Mouse (Mus musculus) liver, embryonic 14.5 days (tissue): ENCODE results near the gene 4931428F04Rik. TPM values are rescaled to one million over a fixed set of nuclear protein-coding genes. Genes with fewer than 3 reads are reported as not detected.
"Not testable (repeated sequence)": the region's sequence is repeated elsewhere in the genome, so short reads cannot be mapped to it uniquely, and the experiment has no call there.

Source experiments
- ATAC-seq: fragments of 200-750 bp; cut with Nextera tagmentation; 2 replicates; pipeline ENCODE4 v1.8.0; 2017; ENCODE audit warnings: moderate number of reproducible peaks, mild to moderate bottlenecking, moderate library complexity; ENCODE audit not compliant: insufficient read depth
- DNase-seq, 3 experiments: peaks; one replicate each; pipeline ENCODE4 v3.0.0-alpha.2; 2012 to 2013; ENCODE audit warnings: low read depth in 3 of 3, low spot score in 3 of 3
- H3K27ac ChIP-seq: fragments of 300-500 bp; sonication (generic); 2 replicates; pipeline ENCODE4 v1.5.1; 2014; ENCODE audit warnings: moderate library complexity, mild to moderate bottlenecking, control low read depth, inconsistent platforms
- H3K27me3 ChIP-seq: fragments of 300-500 bp; sonication (generic); 2 replicates; pipeline ENCODE4 v1.6.1; 2014; ENCODE audit warnings: mild to moderate bottlenecking, low read length, moderate library complexity; ENCODE audit not compliant: control insufficient read depth, insufficient read depth
- H3K36me3 ChIP-seq: fragments of 300-500 bp; sonication (generic); replicated peaks from 2 replicates; pipeline ENCODE4 v1.6.1; 2014; ENCODE audit warnings: low read depth; ENCODE audit not compliant: control insufficient read depth, insufficient read depth
- H3K4me1 ChIP-seq, 2 experiments: fragments of 200-500 bp in 1 of 2; fragments of 300-500 bp in 1 of 2; sonication (generic) in 1 of 2; replicated peaks; 2 replicates each; pipeline ENCODE4 v1.6.1; 2012 to 2014; ENCODE audit warnings: antibody characterized with exemption in 1 of 2, inconsistent platforms in 1 of 2, low read length in 1 of 2; ENCODE audit not compliant: control insufficient read depth in 2 of 2, insufficient read depth in 2 of 2
- H3K4me2 ChIP-seq: fragments of 300-500 bp; sonication (generic); 2 replicates; pipeline ENCODE4 v1.6.1; 2014; ENCODE audit warnings: low read depth, mild to moderate bottlenecking, control low read depth, moderate library complexity
- H3K4me3 ChIP-seq, 2 experiments: fragments of 200-500 bp in 1 of 2; fragments of 300-500 bp in 1 of 2; sonication (generic) in 1 of 2; 2 replicates each; pipeline ENCODE4 v1.5.1; 2012 to 2014; ENCODE audit warnings: low read depth in 2 of 2, low read length in 2 of 2, mild to moderate bottlenecking in 2 of 2, control low read depth in 1 of 2, inconsistent platforms in 1 of 2, moderate library complexity in 1 of 2; ENCODE audit not compliant: insufficient read depth in 1 of 2
- H3K9ac ChIP-seq: fragments of 300-500 bp; sonication (generic); replicated peaks from 2 replicates; pipeline ENCODE4 v1.6.1; 2014; ENCODE audit warnings: mild to moderate bottlenecking, control low read depth, moderate library complexity
- H3K9me3 ChIP-seq: fragments of 300-500 bp; sonication (generic); 2 replicates; pipeline ENCODE4 v1.6.1; 2016; ENCODE audit warnings: low read length, mixed read lengths; ENCODE audit not compliant: control insufficient read depth
- CTCF ChIP-seq: IDR thresholded peaks from 2 replicates; pipeline ENCODE4 v1.5.1; 2016; ENCODE audit warnings: antibody characterized with exemption, low read depth, control low read depth
- EP300 ChIP-seq: IDR thresholded peaks from 2 replicates; pipeline ENCODE4 v1.6.1; 2016; ENCODE audit warnings: antibody characterized with exemption, low read depth
- WGBS: fragments of 180-500 bp; shearing (Covaris S2); extraction: QIAGEN DNeasy Blood & Tissue Kit; methylation state at CpG from one replicate; pipeline ENCODE4 v1.1.7; 2014; ENCODE audit not compliant: insufficient replicate concordance; 5-methylcytosine and 5-hydroxymethylcytosine counted together
- polyA plus RNA-seq, 2 experiments: library from polyadenylated mRNA; depleted of rRNA in 1 of 2; stranded (reverse) in 1 of 2; unstranded in 1 of 2; fragments of >200 nt; fragmentation: Nextera tagmentation in 1 of 2; extraction: Ambion mirVana in 1 of 2; gene quantifications; 2 replicates each; pipeline versions ENCODE4 v1.2.1 to v1.2.3; 2012 to 2014

Gene 4931428F04Rik
- polyA plus RNA-seq, 2 experiments = 0.62 to 1.3 TPM

GRCm38 (mm10) chr8:105292471-105292870, 2.8 kb upstream of the 4931428F04Rik start:
- H3K4me3 ChIP-seq = no peak overlapping the region
- ATAC-seq (no peak), DNase-seq (no peak)
- H3K4me2 ChIP-seq = no peak overlapping the region
- H3K27me3 ChIP-seq = peaks cover 12% of the 10 kb centered on the region
- no peak for TF ChIP-seq EP300
- no peak for TF ChIP-seq CTCF
- H3K36me3 ChIP-seq = no peaks in the 10 kb centered on the region
- no peak overlapping the region for H3K9ac ChIP-seq
- peaks cover 20 to 29% of the 10 kb centered on the region in 2 experiments for H3K4me1 ChIP-seq
- H3K27ac ChIP-seq = no peak overlapping the region
- no peaks in the 10 kb centered on the region for H3K9me3 ChIP-seq
- WGBS = 73% methylated on average over 7 of the region's 7 CpGs

- not testable (repeated sequence) for DNase-seq
- peaks cover 16 to 24% of the 10 kb centered on the region in 2 experiments for H3K4me1 ChIP-seq
These were observed 2.1 kb upstream of the 4931428F04Rik start for GRCm38 (mm10) chr8:105291802-105292201.

GRCm38 (mm10) chr8:105291364-105291763, 1.7 kb upstream of the 4931428F04Rik start:
- not testable (repeated sequence) for DNase-seq

More at GRCm38 (mm10) chr8:105291802-105292201, 2.1 kb upstream of the 4931428F04Rik start:
- H3K27me3 ChIP-seq = peaks cover 12% of the 10 kb centered on the region
- not testable (repeated sequence) for H3K36me3 ChIP-seq, H3K4me3 ChIP-seq, H3K9ac ChIP-seq, H3K9me3 ChIP-seq, ATAC-seq, H3K27ac ChIP-seq, H3K4me2 ChIP-seq
- peak; percentile 31; the same call in 1 of the 2 replicates for TF ChIP-seq CTCF
- 47% methylated on average over 3 of the region's 3 CpGs for WGBS

GRCm38 (mm10) chr8:105290554-105291314, 1.1 kb upstream of the 4931428F04Rik start:
- H3K9ac ChIP-seq = no peak overlapping the region
- peak; percentile 98 for TF ChIP-seq CTCF
- TF ChIP-seq EP300 = no peak
- no peaks in the 10 kb centered on the region for H3K9me3 ChIP-seq
- H3K27me3 ChIP-seq = peaks cover 12% of the 10 kb centered on the region
- H3K27ac ChIP-seq = no peak overlapping the region
- no peak overlapping the region for H3K4me3 ChIP-seq
- ATAC-seq = 0 out of 2 replicates have a peak, but pooled peaks have one; percentile 16
- DNase-seq = peak; percentile 77 to 81 (median 77)
- H3K36me3 ChIP-seq = no peaks in the 10 kb centered on the region
- H3K4me2 ChIP-seq = no peak overlapping the region; the same call in 1 of the 2 replicates
- peaks cover 12 to 16% of the 10 kb centered on the region in 2 experiments for H3K4me1 ChIP-seq
- WGBS = 20% methylated on average over 31 of the region's 31 CpGs

More at GRCm38 (mm10) chr8:105291364-105291763, 1.7 kb upstream of the 4931428F04Rik start:
- H3K4me3 ChIP-seq, H3K36me3 ChIP-seq, H3K9me3 ChIP-seq, ATAC-seq, H3K4me2 ChIP-seq, H3K9ac ChIP-seq, H3K27ac ChIP-seq: not testable (repeated sequence)
- peaks cover 12% of the 10 kb centered on the region for H3K27me3 ChIP-seq
- 71% methylated on average over 8 of the region's 8 CpGs for WGBS
- H3K4me1 ChIP-seq = peaks cover 12 to 20% of the 10 kb centered on the region in 2 experiments

GRCm38 (mm10) chr8:105288958-105289732, 519 bp downstream of the 4931428F04Rik start:
- H3K36me3 ChIP-seq = no peaks in the 10 kb centered on the region
- peak overlapping the region; percentile 42 to 50 for H3K4me3 ChIP-seq
- peak; percentile 78 to 90 (median 79) for DNase-seq
- TF ChIP-seq EP300 = no peak
- peak; percentile 47 for TF ChIP-seq CTCF
- H3K9ac ChIP-seq = no peak overlapping the region; the same call in 1 of the 2 replicates
- no peak overlapping the region for H3K27ac ChIP-seq
- H3K4me2 ChIP-seq = peak overlapping the region; percentile 86
- ATAC-seq = peak; percentile 85
- H3K9me3 ChIP-seq = no peaks in the 10 kb centered on the region
- peaks cover 12% of the 10 kb centered on the region for H3K27me3 ChIP-seq
- H3K4me1 ChIP-seq = peaks cover 12 to 16% of the 10 kb centered on the region in 2 experiments
- under 1% methylated on average over 53 of the region's 53 CpGs for WGBS
